Mouse (Mus musculus) kidney, postnatal 0 days (tissue): Measurements from ENCODE around the gene Golga2. TPM values are rescaled to one million over a fixed set of nuclear protein-coding genes. Genes with fewer than 3 reads are reported as not detected.
"Not testable (repeated sequence)": the region's sequence is repeated elsewhere in the genome, so short reads cannot be mapped to it uniquely, and the experiment has no call there.

ENCODE experiments used
- ATAC-seq: fragments of 200-750 bp; cut with Nextera tagmentation; replicated peaks from 2 replicates; pipeline ENCODE4 v1.8.0; 2017; ENCODE audit warnings: low read depth, moderate number of reproducible peaks, moderate TSS enrichment, moderate library complexity; ENCODE audit not compliant: low FRiP score
- DNase-seq: peaks from one replicate; pipeline ENCODE4 v3.0.0-alpha.2; 2016; ENCODE audit warnings: low spot score
- H3K27ac ChIP-seq: fragments of 300-500 bp; sonication (generic); 2 replicates; pipeline ENCODE4 v1.5.1; 2014; ENCODE audit warnings: mild to moderate bottlenecking
- H3K27me3 ChIP-seq: fragments of 300-500 bp; sonication (generic); 2 replicates; pipeline ENCODE4 v1.6.1; 2014; ENCODE audit warnings: low read length, mixed read lengths; ENCODE audit not compliant: insufficient read depth
- H3K36me3 ChIP-seq: fragments of 300-500 bp; sonication (generic); 2 replicates; pipeline ENCODE4 v1.6.1; 2014; ENCODE audit warnings: low read length, mixed read lengths; ENCODE audit not compliant: insufficient read depth
- H3K4me1 ChIP-seq: fragments of 300-500 bp; sonication (generic); replicated peaks from 2 replicates; pipeline ENCODE4 v1.6.1; 2014; ENCODE audit warnings: antibody characterized with exemption, low read length, mixed read lengths; ENCODE audit not compliant: insufficient read depth
- H3K4me2 ChIP-seq: fragments of 300-500 bp; sonication (generic); 2 replicates; pipeline ENCODE4 v1.6.1; 2014; ENCODE audit warnings: mild to moderate bottlenecking, low read length, moderate library complexity, mixed read lengths
- H3K4me3 ChIP-seq: fragments of 300-500 bp; sonication (generic); replicated peaks from 2 replicates; pipeline ENCODE4 v1.5.1; 2014; ENCODE audit warnings: low read depth, low read length
- H3K9ac ChIP-seq: fragments of 300-500 bp; sonication (generic); 2 replicates; pipeline ENCODE4 v1.6.1; 2014; ENCODE audit warnings: low read depth, low read length
- H3K9me3 ChIP-seq: fragments of 300-500 bp; sonication (generic); replicated peaks from 2 replicates; pipeline ENCODE4 v1.6.1; 2016; ENCODE audit warnings: low read length, inconsistent platforms, mixed read lengths
- CTCF ChIP-seq: IDR thresholded peaks from 2 replicates; pipeline ENCODE4 v1.5.1; 2016; ENCODE audit warnings: antibody characterized with exemption, low read depth, mild to moderate bottlenecking, moderate library complexity
- WGBS: fragments of 180-500 bp; shearing (Covaris S2); extraction: QIAGEN DNeasy Blood & Tissue Kit; methylation state at CpG from one replicate; pipeline ENCODE4 v1.1.7; 2014; 5-methylcytosine and 5-hydroxymethylcytosine counted together
- polyA plus RNA-seq: library from polyadenylated mRNA; unstranded; fragments of >200 nt; fragmentation: Nextera tagmentation; extraction: Ambion mirVana; gene quantifications from 2 replicates; pipeline ENCODE4 v1.2.1, GENCODE M21; 2015

Gene Golga2
- polyA plus RNA-seq, 1 experiment from 2014 or later: 17.2 TPM

- H3K27me3 ChIP-seq: no peaks in the 10 kb centered on the region
- ATAC-seq (no peak), DNase-seq (no peak)
- no peak overlapping the region for H3K9ac ChIP-seq
- H3K27ac ChIP-seq: no peak overlapping the region
- H3K36me3 ChIP-seq: peaks cover 26% of the 10 kb centered on the region
- peaks cover 8% of the 10 kb centered on the region for H3K4me1 ChIP-seq
- TF ChIP-seq CTCF: no peak
- H3K4me3 ChIP-seq: no peak overlapping the region
- H3K9me3 ChIP-seq: no peaks in the 10 kb centered on the region
- no peak overlapping the region for H3K4me2 ChIP-seq
- 86% methylated on average over 3 of the region's 3 CpGs for WGBS
Measured at GRCm38 (mm10) chr2:32283986-32284385, 3.2 kb upstream of the Golga2 start.

GRCm38 (mm10) chr2:32287923-32288367 is 761 bp downstream of the Golga2 start, which contains the start of gene Swi5:
Gene Swi5, minus strand, starts transcription at chr2:32288075.
- H3K9ac ChIP-seq: peak within 1 kb of the TSS; percentile 91
- peak; percentile 100 for DNase-seq
- peak; percentile 98 for ATAC-seq
- H3K27ac ChIP-seq: peak within 1 kb of the TSS; percentile 89
- H3K4me3 ChIP-seq: peak within 1 kb of the TSS; percentile 86
- peaks cover 6% of the 10 kb centered on the region; the same call in 1 of the 2 replicates for H3K36me3 ChIP-seq
- no peaks in the 10 kb centered on the region for H3K27me3 ChIP-seq
- 0 out of 2 replicates have a peak, but pooled peaks have one; percentile 1 for TF ChIP-seq CTCF
- H3K9me3 ChIP-seq: no peaks in the 10 kb centered on the region
- peaks cover 8% of the 10 kb centered on the region for H3K4me1 ChIP-seq
- under 1% methylated on average over 41 of the region's 41 CpGs for WGBS
- peak within 1 kb of the TSS; percentile 91 for H3K4me2 ChIP-seq

GRCm38 (mm10) chr2:32288371-32288931 is 1.3 kb downstream of the Golga2 start:
- peak; percentile 63 for DNase-seq
- 0 out of 2 replicates have a peak, but pooled peaks have one; percentile 0 for TF ChIP-seq CTCF

GRCm38 (mm10) chr2:32289578-32289977 is 2.4 kb downstream of the Golga2 start:
- ATAC-seq: no peak
- TF ChIP-seq CTCF: peak; percentile 73
- Histone ChIP-seq H3K27ac (no peak overlapping the region), H3K9me3 (no peaks in the 10 kb centered on the region), H3K27me3 (no peaks in the 10 kb centered on the region), H3K9ac (no peak overlapping the region), H3K4me2 (peak overlapping the region; percentile 78), H3K4me3 (peak overlapping the region; percentile 86), H3K36me3 (peaks cover 6% of the 10 kb centered on the region; the same call in 1 of the 2 replicates), H3K4me1 (peaks cover 8% of the 10 kb centered on the region)
- peak; percentile 63 for DNase-seq

More at GRCm38 (mm10) chr2:32288371-32288931, 1.3 kb downstream of the Golga2 start:
- Histone ChIP-seq H3K9me3 (no peaks in the 10 kb centered on the region), H3K4me2 (peak overlapping the region; percentile 78), H3K9ac (peak overlapping the region; percentile 82), H3K4me1 (peaks cover 8% of the 10 kb centered on the region), H3K27me3 (no peaks in the 10 kb centered on the region), H3K4me3 (peak overlapping the region; percentile 86), H3K36me3 (peaks cover 9% of the 10 kb centered on the region; the same call in 1 of the 2 replicates), H3K27ac (peak overlapping the region; percentile 58; the same call in 1 of the 2 replicates)
- WGBS: 2% methylated on average over 25 of the region's 29 CpGs
- ATAC-seq: peak; percentile 52

GRCm38 (mm10) chr2:32294348-32294747 is 7.2 kb downstream of the Golga2 start:
- Histone ChIP-seq H3K27ac (no peak overlapping the region), H3K4me1 (no peaks in the 10 kb centered on the region; the same call in 1 of the 2 replicates), H3K9ac (no peak overlapping the region), H3K4me3 (no peak overlapping the region), H3K4me2 (no peak overlapping the region), H3K27me3 (no peaks in the 10 kb centered on the region), H3K36me3 (peaks cover 37% of the 10 kb centered on the region), H3K9me3 (no peaks in the 10 kb centered on the region)
- ATAC-seq (no peak), DNase-seq (no peak)
- no peak for TF ChIP-seq CTCF
- 75% methylated on average over 8 of the region's 8 CpGs for WGBS

- Histone ChIP-seq H3K27me3 (no peaks in the 10 kb centered on the region), H3K9ac (no peak overlapping the region), H3K4me3 (no peak overlapping the region), H3K4me2 (no peak overlapping the region), H3K4me1 (no peaks in the 10 kb centered on the region), H3K36me3 (peaks cover 44% of the 10 kb centered on the region), H3K27ac (no peak overlapping the region), H3K9me3 (no peaks in the 10 kb centered on the region)
- ATAC-seq (no peak), DNase-seq (no peak)
- no peak for TF ChIP-seq CTCF
- WGBS: 91% methylated on average over 3 of the region's 3 CpGs
Measured at GRCm38 (mm10) chr2:32295285-32295684, 8.1 kb downstream of the Golga2 start.

GRCm38 (mm10) chr2:32295842-32296241 is 8.7 kb downstream of the Golga2 start:
- ATAC-seq, H3K4me2 ChIP-seq, H3K9ac ChIP-seq, H3K9me3 ChIP-seq, DNase-seq, H3K27me3 ChIP-seq, H3K4me3 ChIP-seq, H3K4me1 ChIP-seq, H3K27ac ChIP-seq: not testable (repeated sequence)
- H3K36me3 ChIP-seq: peaks cover 47% of the 10 kb centered on the region
- WGBS: 90% methylated on average over 2 of the region's 2 CpGs
